Mouse (Mus musculus) cerebral cortex, adult 2 months (tissue): ENCODE measurements around the gene Csn2.

Source experiments
- WGBS: fragments of 180-500 bp; shearing (Covaris S2); methylation state at CpG from one replicate; pipeline ENCODE4 v1.1.7; 2018; 5-methylcytosine and 5-hydroxymethylcytosine counted together

The Csn2 gene

DNA sequence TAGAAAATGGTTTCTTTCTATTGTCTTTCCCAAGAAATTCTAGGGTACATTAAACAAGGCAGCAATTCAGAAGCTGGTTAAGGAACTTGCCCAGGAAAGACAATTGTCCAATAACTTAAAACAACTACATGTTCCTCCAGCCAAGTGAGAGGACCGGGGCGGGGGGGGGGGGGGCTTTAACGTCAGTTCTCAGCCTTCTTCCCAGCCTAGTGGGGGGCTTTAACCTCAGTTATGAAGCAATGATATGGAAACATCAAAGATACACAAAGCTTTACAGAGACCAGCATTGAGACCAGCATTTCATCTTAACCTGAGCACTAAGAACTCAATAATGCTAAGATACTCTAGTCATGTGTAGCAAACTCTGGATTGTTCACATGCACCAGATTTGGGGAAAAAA is at the start of gene Csn2:
Gene Csn2 (minus strand): TSS at position 101 of the 400 bp plus-strand sequence.
- 66% methylated on average over 3 of the region's 3 CpGs for WGBS

DNA sequence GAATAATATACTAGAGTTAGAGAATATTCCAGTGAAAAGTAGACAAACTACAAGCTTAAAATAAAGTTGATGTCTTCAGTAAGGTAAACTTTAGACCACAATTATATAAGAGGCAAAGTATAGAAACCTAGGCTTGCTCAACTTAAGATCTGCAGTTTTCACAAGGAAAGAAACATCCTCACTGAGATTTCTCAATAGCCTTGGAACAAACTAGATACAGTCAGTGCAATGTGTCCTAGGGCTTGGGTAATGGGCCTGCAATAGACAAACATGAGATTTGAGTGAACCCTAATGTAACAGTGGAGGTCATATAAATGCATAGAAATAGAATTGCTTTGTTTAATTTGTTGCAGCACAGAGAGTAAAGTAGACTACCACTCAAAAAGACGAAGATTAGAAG is 6.5 kb upstream of the Csn2 start:
- 80% methylated on average over 1 of the region's 1 CpGs for whole genome bisulfite sequencing

DNA sequence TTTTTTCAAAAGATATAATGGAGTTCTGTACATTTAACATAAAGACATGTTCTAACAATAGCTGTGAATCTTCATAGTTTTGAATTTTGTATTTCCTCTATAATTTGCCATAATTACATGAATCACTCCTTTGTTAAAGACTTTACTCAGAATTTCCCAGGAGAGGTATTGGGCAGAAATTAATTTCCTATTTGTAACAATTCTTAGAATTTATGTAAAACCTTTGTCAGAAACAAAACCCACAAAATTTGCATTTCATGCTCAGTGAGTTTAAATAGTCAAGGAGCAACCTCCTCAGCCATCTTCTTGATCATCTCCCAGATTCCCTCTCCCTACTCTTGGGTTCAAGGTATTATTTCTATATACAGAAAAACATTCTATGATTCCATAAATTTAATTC is 33.5 kb downstream of the Csn2 start, which contains the start of gene Csn1s1:
Gene Csn1s1 (plus strand): TSS at position 301 of the 400 bp plus-strand sequence.

